Mouse (Mus musculus) lung, embryonic 15.5 days (tissue): Measurements from ENCODE around the gene Rnf141. TPM values are rescaled to one million over a fixed set of nuclear protein-coding genes. Genes with fewer than 3 reads are reported as not detected.

ENCODE experiments used
- ATAC-seq: fragments of 200-750 bp; cut with Nextera tagmentation; 2 replicates; pipeline ENCODE4 v1.8.0; 2017; ENCODE audit warnings: moderate number of reproducible peaks, borderline replicate concordance; ENCODE audit not compliant: low FRiP score, low TSS enrichment; ENCODE audit errors: extremely low read depth
- H3K27ac ChIP-seq: fragments of 300-500 bp; sonication (generic); 2 replicates; pipeline ENCODE4 v1.5.1; 2015; ENCODE audit warnings: moderate library complexity, mild to moderate bottlenecking, inconsistent platforms
- H3K27me3 ChIP-seq: fragments of 300-500 bp; sonication (generic); 2 replicates; pipeline ENCODE4 v1.6.1; 2015; ENCODE audit warnings: inconsistent platforms
- H3K36me3 ChIP-seq: fragments of 300-500 bp; sonication (generic); 2 replicates; pipeline ENCODE4 v1.6.1; 2015; ENCODE audit warnings: inconsistent platforms
- H3K4me1 ChIP-seq: fragments of 300-500 bp; sonication (generic); 2 replicates; pipeline ENCODE4 v1.6.1; 2015; ENCODE audit warnings: inconsistent platforms
- H3K4me2 ChIP-seq: fragments of 300-500 bp; sonication (generic); 2 replicates; pipeline ENCODE4 v1.6.1; 2015; ENCODE audit warnings: inconsistent platforms, mild to moderate bottlenecking, moderate library complexity
- H3K4me3 ChIP-seq: fragments of 300-500 bp; sonication (generic); 2 replicates; pipeline ENCODE4 v1.5.1; 2015; ENCODE audit warnings: mild to moderate bottlenecking, inconsistent platforms
- H3K9ac ChIP-seq: fragments of 300-500 bp; sonication (generic); 2 replicates; pipeline ENCODE4 v1.6.1; 2015; ENCODE audit warnings: inconsistent platforms
- H3K9me3 ChIP-seq: fragments of 300-500 bp; sonication (generic); 2 replicates; pipeline ENCODE4 v1.6.1; 2016; ENCODE audit warnings: inconsistent platforms
- WGBS: fragments of 180-500 bp; shearing (Covaris S2); methylation state at CpG from one replicate; pipeline ENCODE4 v1.1.7; 2015; 5-methylcytosine and 5-hydroxymethylcytosine counted together
- polyA plus RNA-seq: library from polyadenylated mRNA; unstranded; fragments of >200 nt; fragmentation: Nextera tagmentation; extraction: Ambion mirVana; gene quantifications from 2 replicates; pipeline ENCODE4 v1.2.1, GENCODE M21; 2015

Gene Rnf141
- polyA plus RNA-seq, 1 experiment from 2014 or later, result 38.8 TPM

DNA sequence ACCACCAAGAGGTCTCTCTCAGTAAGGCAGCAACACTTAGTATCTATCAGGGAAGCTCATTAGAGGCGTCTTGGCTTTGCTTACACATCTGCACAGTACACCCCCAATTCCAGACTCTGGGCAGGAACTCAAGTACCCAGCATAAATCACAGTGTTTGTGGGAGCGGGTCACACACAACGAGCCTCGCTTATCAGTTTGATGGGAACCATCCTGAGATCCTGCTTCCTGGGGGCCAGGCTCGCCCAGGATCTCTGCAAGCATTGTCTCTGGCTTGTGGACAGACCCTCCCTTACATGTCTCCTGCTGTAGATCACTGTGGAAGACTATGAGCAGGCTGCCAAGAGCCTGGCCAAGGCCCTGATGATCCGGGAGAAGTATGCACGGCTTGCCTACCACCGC, 53.4 kb downstream of the Rnf141 start:
- Histone ChIP-seq H3K36me3 (no peaks in the 10 kb centered on the region), H3K4me1 (peaks cover 12% of the 10 kb centered on the region; the same call in 1 of the 2 replicates), H3K4me2 (no peak overlapping the region), H3K27me3 (no peaks in the 10 kb centered on the region), H3K4me3 (no peak overlapping the region), H3K27ac (no peak overlapping the region), H3K9ac (no peak overlapping the region), H3K9me3 (no peaks in the 10 kb centered on the region)
- 62% methylated on average over 8 of the region's 8 CpGs for WGBS
- 0 out of 2 replicates have a peak, but pooled peaks have one; percentile 7 for ATAC-seq

DNA sequence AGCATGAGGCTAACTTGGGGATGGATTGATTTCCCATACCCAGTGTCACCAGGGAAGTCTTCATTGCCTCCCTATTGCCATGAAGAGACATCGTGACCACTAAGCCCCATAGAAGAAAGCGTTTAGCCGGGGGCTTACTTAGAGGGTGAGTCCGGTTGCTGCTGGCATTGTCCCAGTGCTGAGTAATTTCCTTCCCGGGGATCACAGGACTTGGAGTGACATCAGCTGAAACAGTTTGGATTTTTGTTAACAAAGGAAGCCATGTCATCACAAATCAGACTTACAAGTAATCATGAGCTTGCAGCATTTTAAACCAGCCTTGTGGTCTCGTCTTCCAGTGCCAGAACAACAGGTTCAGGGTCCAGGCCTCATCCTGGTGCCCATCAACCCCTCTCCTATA, 56.9 kb downstream of the Rnf141 start:
- 28% methylated on average over 6 of the region's 6 CpGs for WGBS
- Histone ChIP-seq H3K4me3 (no peak overlapping the region), H3K36me3 (no peaks in the 10 kb centered on the region), H3K27ac (no peak overlapping the region), H3K4me2 (no peak overlapping the region), H3K4me1 (peaks cover 32% of the 10 kb centered on the region), H3K9me3 (no peaks in the 10 kb centered on the region), H3K9ac (no peak overlapping the region), H3K27me3 (no peaks in the 10 kb centered on the region)
- peak; percentile 37; the same call in 1 of the 2 replicates for ATAC-seq

DNA sequence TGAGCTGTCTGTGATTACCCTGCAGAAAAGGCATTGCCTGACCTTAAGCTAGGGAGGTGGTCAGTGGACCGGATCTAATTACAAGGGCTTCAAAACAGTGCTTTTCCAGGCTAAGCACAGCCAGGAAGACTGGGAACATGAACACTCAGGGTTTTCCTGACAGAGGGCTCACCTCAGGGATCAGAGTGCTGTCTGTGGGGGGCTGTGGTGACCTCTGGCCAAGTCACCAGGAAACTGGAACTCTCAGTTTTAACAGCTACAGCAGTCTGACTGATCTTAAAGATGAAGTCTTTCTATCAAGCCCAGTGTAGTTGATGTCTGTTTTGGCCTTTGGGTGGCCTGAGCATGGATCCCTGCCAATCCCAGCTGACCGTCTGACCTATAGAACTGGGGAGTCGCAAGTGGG, 58.5 kb downstream of the Rnf141 start:
- H3K4me2 ChIP-seq, result no peak overlapping the region
- no peak overlapping the region for H3K4me3 ChIP-seq
- H3K27ac ChIP-seq, result no peak overlapping the region
- no peaks in the 10 kb centered on the region for H3K27me3 ChIP-seq
- H3K4me1 ChIP-seq, result peaks cover 42% of the 10 kb centered on the region
- 34% methylated on average over 3 of the region's 3 CpGs for WGBS
- no peak overlapping the region for H3K9ac ChIP-seq
- no peaks in the 10 kb centered on the region for H3K9me3 ChIP-seq
- H3K36me3 ChIP-seq, result no peaks in the 10 kb centered on the region
- no peak for ATAC-seq

DNA sequence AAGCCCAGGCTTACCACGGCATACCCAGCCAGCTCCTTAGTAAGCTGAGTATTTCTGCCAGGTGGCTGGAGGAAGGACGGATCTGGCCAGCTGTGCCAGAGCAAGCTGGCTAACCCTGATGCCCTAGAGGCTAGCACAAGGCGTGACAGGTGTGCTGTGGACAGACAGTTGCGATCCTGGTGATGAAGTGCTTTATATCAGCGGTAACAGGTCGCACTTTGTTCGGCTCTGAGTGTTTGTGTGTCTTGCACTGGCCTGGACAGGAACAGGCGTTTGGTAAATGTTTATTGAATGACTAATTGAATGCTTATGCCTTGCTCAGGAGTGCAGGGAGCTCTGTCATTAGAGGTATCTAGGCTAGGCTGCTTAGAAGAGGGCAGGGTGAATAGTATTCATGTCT, 59.3 kb downstream of the Rnf141 start:
- ATAC-seq, result no peak
- no peak overlapping the region for H3K4me3 ChIP-seq
- H3K27ac ChIP-seq, result no peak overlapping the region
- H3K27me3 ChIP-seq, result no peaks in the 10 kb centered on the region
- peaks cover 43% of the 10 kb centered on the region for H3K4me1 ChIP-seq
- H3K36me3 ChIP-seq, result no peaks in the 10 kb centered on the region
- WGBS, result 23% methylated on average over 8 of the region's 8 CpGs
- no peak overlapping the region for H3K9ac ChIP-seq
- H3K4me2 ChIP-seq, result no peak overlapping the region
- no peaks in the 10 kb centered on the region for H3K9me3 ChIP-seq

DNA sequence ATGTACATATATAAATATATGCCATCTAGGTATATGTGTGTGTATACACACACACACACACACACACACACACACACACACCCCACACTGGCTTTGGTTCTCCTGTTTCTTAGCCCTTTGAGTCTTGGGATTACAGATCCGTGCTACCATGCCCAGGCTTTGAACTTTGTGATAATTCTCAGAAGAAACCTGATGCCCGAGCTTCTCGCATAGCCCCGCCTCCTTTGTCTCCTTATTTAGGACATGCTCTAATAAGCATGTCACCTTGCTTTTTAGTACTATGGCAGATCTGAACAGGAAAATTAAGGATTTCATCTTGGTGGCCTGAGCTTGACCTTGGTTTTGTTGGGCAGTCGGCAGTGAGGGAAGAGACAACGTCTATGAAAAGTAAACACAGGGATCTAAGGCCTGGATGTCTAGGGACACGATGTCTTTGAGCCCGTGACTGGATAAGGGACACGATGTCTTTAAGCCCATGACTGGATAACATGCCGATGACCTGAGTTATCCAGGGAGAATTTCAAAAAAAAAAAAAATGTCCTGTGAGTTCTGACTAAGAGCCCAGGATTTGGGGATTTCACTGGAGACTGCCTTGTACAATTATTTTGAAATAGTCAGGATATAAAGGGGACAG, 61.3 kb downstream of the Rnf141 start:
- no peak overlapping the region for H3K27ac ChIP-seq
- peaks cover 43% of the 10 kb centered on the region for H3K4me1 ChIP-seq
- no peaks in the 10 kb centered on the region for H3K9me3 ChIP-seq
- H3K36me3 ChIP-seq, result no peaks in the 10 kb centered on the region
- H3K4me2 ChIP-seq, result no peak overlapping the region
- ATAC-seq, result no peak
- no peaks in the 10 kb centered on the region for H3K27me3 ChIP-seq
- H3K4me3 ChIP-seq, result no peak overlapping the region
- WGBS, result 26% methylated on average over 10 of the region's 10 CpGs
- no peak overlapping the region for H3K9ac ChIP-seq

DNA sequence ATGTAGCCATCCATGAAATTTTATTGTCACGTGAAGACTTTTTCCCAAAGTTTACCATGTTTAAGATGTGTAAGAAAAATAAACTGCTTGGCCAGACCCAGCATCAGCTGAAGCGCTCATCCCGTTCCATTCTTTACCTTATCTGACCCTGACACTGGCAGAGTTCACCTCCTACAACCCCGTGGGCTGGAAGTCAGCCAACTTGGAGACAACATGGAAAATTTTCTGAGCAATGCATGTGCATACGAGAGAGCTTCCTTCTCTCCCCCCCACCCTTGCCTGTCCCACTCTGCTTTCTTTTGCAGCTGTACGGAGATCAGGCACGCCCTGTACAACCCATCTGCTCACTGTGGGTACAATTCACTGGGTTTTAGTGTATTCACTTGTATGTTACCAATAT, 62.1 kb downstream of the Rnf141 start:
- 41% methylated on average over 7 of the region's 7 CpGs for WGBS
- no peak for ATAC-seq
- Histone ChIP-seq H3K4me2 (no peak overlapping the region), H3K9ac (no peak overlapping the region), H3K9me3 (no peaks in the 10 kb centered on the region), H3K36me3 (no peaks in the 10 kb centered on the region), H3K27ac (no peak overlapping the region), H3K4me1 (peaks cover 38% of the 10 kb centered on the region), H3K27me3 (no peaks in the 10 kb centered on the region), H3K4me3 (no peak overlapping the region)

DNA sequence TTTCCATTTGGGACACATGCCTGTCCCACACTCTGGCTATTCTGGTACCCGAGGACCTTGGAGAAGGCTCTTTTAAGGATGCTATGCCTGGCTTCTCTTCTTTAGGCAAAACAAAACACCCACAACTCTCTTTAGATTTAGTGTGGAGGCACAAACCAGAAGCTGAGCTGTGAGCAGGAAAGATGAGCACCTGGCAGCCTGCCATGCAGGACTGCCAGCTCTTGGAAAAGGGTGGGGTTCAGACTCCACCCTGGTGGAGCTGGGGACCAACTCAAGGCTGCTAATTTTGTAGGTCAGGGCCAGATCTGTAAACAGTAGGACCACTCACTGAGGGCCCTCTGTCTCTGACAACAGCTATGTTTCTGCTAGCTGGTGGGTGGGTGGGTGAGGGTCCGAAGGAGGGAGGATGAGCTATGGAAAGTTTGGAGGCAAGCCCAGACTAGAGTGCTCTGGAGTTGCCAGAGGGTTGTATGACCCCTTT, 63.0 kb downstream of the Rnf141 start:
- Histone ChIP-seq H3K27ac (no peak overlapping the region), H3K4me1 (peaks cover 33% of the 10 kb centered on the region), H3K4me2 (no peak overlapping the region), H3K4me3 (no peak overlapping the region), H3K36me3 (no peaks in the 10 kb centered on the region), H3K27me3 (no peaks in the 10 kb centered on the region), H3K9ac (no peak overlapping the region), H3K9me3 (no peaks in the 10 kb centered on the region)
- WGBS, result 43% methylated on average over 2 of the region's 2 CpGs
- ATAC-seq, result no peak

DNA sequence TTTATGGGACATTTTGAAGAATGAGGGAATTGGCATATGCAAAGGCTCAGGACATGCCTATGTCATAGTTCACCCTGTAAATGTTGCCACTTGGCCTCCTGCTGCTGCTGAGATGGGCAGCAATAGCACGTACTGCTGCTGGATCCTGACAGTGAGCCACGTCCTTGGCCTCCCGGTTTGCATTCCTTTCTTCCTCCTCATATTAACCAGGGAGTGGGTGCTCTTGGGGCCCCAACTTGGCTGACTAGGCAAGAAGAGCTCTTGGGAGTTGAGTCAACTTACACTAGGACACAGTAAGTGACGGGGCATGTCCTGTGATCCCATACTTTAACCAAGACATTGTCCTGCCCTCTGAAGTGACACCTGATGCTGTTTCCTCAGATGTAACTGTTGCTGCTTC, 63.7 kb downstream of the Rnf141 start:
- no peak for ATAC-seq
- WGBS, result 60% methylated on average over 4 of the region's 4 CpGs
- peaks cover 27% of the 10 kb centered on the region for H3K4me1 ChIP-seq
- no peak overlapping the region for H3K27ac ChIP-seq
- H3K4me3 ChIP-seq, result no peak overlapping the region
- no peaks in the 10 kb centered on the region for H3K9me3 ChIP-seq
- H3K27me3 ChIP-seq, result no peaks in the 10 kb centered on the region
- no peak overlapping the region for H3K4me2 ChIP-seq
- no peaks in the 10 kb centered on the region for H3K36me3 ChIP-seq
- no peak overlapping the region for H3K9ac ChIP-seq

DNA sequence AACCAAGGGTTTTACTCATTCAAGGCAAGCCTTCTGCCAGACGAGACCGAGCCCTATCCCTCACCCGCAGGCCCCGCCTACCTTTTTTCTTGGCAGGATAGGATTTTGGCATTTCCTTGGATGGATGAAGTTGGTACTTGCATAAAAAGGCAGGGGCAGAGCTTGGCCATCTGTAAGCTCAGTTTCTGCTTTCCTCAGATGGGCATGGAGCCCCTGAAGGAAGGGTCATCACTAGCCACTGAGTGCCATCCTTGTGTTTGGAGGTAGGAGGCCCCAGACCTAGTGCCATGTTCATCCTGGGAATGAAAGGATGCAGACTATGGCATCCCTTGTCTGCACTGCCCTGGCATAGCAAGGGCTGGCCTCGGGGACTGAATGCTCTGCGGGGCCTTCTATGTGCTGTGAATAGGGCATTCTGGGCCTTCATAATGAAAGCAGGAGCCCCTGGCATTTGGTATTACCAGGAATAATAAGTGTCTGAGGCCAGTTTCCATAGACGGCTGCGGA, 64.6 kb downstream of the Rnf141 start:
- Histone ChIP-seq H3K4me2 (no peak overlapping the region), H3K27ac (no peak overlapping the region), H3K4me3 (no peak overlapping the region), H3K36me3 (no peaks in the 10 kb centered on the region), H3K27me3 (no peaks in the 10 kb centered on the region), H3K9me3 (no peaks in the 10 kb centered on the region), H3K4me1 (peaks cover 19% of the 10 kb centered on the region), H3K9ac (no peak overlapping the region)
- no peak for ATAC-seq
- 86% methylated on average over 8 of the region's 8 CpGs for WGBS

DNA sequence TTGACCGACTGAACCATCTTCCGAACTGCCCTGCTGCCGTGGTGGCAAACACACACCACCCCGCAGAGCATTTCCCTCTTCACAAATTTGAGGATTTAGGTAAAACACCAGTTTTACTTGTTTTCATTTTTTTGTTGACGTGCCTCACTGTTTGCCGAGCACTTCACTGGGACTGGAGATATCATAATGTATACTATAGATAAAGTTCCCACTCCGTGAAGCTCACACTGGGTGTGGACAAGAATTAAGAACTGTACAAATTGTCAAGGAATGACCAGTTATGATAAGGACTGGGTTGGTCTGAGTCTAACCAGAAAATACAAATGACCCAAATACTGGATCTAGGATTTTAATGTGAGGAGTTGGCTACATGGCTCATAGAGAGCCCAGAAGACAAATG, 65.3 kb downstream of the Rnf141 start:
- no peak for ATAC-seq
- Histone ChIP-seq H3K36me3 (no peaks in the 10 kb centered on the region), H3K4me1 (peaks cover 21% of the 10 kb centered on the region), H3K27ac (no peak overlapping the region), H3K4me2 (no peak overlapping the region), H3K4me3 (no peak overlapping the region), H3K27me3 (no peaks in the 10 kb centered on the region), H3K9ac (no peak overlapping the region), H3K9me3 (no peaks in the 10 kb centered on the region)
- 70% methylated on average over 7 of the region's 7 CpGs for WGBS

DNA sequence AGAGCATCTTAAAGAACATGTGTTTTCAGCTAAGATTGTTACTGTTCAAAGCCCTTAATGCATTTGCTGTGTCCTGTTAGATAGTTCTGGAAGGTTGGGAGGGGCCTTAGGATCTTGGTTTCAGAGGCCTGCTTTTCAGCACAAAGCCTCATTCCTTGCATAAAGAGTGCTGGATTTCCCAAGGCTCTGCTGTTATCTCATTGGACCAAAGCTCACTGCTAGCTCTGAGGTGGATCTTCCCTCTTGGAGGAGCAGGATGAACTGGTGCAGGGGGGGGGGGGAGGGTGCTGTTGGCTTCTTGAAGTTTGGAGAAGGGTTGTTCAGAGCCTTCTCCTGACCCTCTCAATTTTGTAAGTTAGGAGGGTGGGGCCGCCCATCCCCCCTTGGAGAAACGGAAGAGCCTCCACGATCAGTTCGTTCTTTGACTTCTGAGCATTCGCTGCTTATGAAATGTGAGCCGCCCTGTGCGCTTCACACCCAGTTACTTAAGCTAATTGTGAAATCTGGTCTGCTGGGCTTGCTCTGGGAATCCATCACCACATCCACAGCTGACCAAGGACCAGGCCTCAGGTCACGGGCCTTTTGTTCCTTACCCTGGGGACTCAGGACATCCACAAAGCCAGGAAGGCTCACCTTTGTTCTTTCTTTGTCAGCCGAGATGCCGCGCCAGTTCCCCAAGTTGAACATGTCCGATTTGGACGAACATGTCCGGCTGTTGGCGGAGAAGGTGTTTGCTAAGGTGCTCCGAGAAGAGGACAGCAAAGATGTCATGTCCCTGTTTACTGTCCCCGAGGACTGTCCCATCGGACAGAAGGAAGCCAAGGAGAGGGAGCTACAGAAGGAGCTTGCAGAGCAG, 66.9 kb downstream of the Rnf141 start:
- Histone ChIP-seq H3K4me1 (peaks cover 24% of the 10 kb centered on the region), H3K9ac (no peak overlapping the region), H3K9me3 (no peaks in the 10 kb centered on the region), H3K27ac (no peak overlapping the region), H3K4me3 (no peak overlapping the region), H3K27me3 (no peaks in the 10 kb centered on the region), H3K36me3 (no peaks in the 10 kb centered on the region), H3K4me2 (no peak overlapping the region)
- WGBS, result 73% methylated on average over 18 of the region's 18 CpGs
- no peak for ATAC-seq

DNA sequence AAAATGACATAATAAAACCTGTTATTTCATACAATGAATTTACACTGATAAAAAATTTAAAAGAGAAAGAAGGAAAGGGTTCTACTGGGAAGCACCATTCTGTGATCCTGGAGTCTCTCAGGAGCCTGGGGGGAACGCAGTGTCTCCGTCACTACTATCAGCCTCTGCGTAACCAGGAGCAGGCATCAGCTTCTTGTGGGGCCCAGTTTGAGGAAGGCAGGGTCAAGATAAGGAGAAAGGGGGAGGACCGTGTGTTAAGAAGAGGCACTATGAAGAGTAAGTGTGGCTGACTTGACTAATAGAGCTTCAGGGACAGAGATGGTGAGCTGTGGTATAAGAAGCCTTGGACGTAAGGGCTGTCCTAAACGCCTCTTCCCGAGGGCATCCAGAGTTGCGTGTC, 69.6 kb downstream of the Rnf141 start:
- H3K27me3 ChIP-seq, result peaks cover 4% of the 10 kb centered on the region; the same call in 1 of the 2 replicates
- H3K27ac ChIP-seq, result no peak overlapping the region
- H3K4me2 ChIP-seq, result no peak overlapping the region
- 64% methylated on average over 8 of the region's 8 CpGs for WGBS
- H3K36me3 ChIP-seq, result no peaks in the 10 kb centered on the region
- H3K9ac ChIP-seq, result no peak overlapping the region
- no peak for ATAC-seq
- peaks cover 13% of the 10 kb centered on the region for H3K4me1 ChIP-seq
- no peaks in the 10 kb centered on the region for H3K9me3 ChIP-seq
- no peak overlapping the region for H3K4me3 ChIP-seq
